Mouse (Mus musculus) kidney, adult 2 months (tissue): ENCODE results near the gene 4933405L10Rik. TPM values are rescaled to one million over a fixed set of nuclear protein-coding genes. Genes with fewer than 3 reads are reported as not detected.
A peak's percentile ranks its signal among the peaks of the same experiment; 100 is the strongest.

Experiments used
- DNase-seq: peaks from one replicate; pipeline ENCODE4 v3.0.0; 2021
- H3K27ac ChIP-seq: fragments of 200-500 bp; 2 replicates; pipeline ENCODE4 v1.5.1; 2012; ENCODE audit warnings: low read depth, low read length, control low read depth, inconsistent platforms; ENCODE audit not compliant: insufficient read depth
- H3K27me3 ChIP-seq: fragments of 200-500 bp; replicated peaks from 2 replicates; pipeline ENCODE4 v1.6.1; 2012; ENCODE audit warnings: mild to moderate bottlenecking, moderate library complexity, low read length, inconsistent platforms; ENCODE audit not compliant: control insufficient read depth, insufficient read depth
- H3K36me3 ChIP-seq: fragments of 200-500 bp; 2 replicates; pipeline ENCODE4 v1.6.1; 2012; ENCODE audit warnings: mild to moderate bottlenecking, moderate library complexity, low read length, inconsistent platforms; ENCODE audit not compliant: control insufficient read depth, insufficient read depth
- H3K4me1 ChIP-seq: fragments of 200-500 bp; 2 replicates; pipeline ENCODE4 v1.6.1; 2011; ENCODE audit warnings: low read length; ENCODE audit not compliant: control insufficient read depth, insufficient read depth
- H3K4me3 ChIP-seq: fragments of 200-500 bp; 2 replicates; pipeline ENCODE4 v1.5.1; 2011; ENCODE audit warnings: mild to moderate bottlenecking, low read depth, low read length, control low read depth; ENCODE audit not compliant: insufficient read depth
- CTCF ChIP-seq: fragments of 200-500 bp; conservative IDR thresholded peaks from 2 replicates; pipeline ENCODE4 v1.5.1; 2011; ENCODE audit warnings: low read depth, mild to moderate bottlenecking, control low read depth, low read length, moderate library complexity, mixed read lengths; ENCODE audit not compliant: insufficient read depth, insufficient read length
- POLR2A ChIP-seq: fragments of 200-500 bp; IDR thresholded peaks from one replicate; pipeline ENCODE4 v1.6.1; 2011; ENCODE audit warnings: low read depth, low read length, control low read depth
- WGBS: fragments of 180-500 bp; shearing (Covaris S2); methylation state at CpG from one replicate; pipeline ENCODE4 v1.1.7; 2018; 5-methylcytosine and 5-hydroxymethylcytosine counted together
- polyA plus RNA-seq: library from polyadenylated mRNA; depleted of rRNA; stranded (reverse); fragments of >200 nt; gene quantifications from 2 replicates; pipeline ENCODE4 v1.2.3, GENCODE M21; 2012; rRNA removed

Gene 4933405L10Rik
- 0.10 and 0.19 TPM in 2 replicates for polyA plus RNA-seq

DNA sequence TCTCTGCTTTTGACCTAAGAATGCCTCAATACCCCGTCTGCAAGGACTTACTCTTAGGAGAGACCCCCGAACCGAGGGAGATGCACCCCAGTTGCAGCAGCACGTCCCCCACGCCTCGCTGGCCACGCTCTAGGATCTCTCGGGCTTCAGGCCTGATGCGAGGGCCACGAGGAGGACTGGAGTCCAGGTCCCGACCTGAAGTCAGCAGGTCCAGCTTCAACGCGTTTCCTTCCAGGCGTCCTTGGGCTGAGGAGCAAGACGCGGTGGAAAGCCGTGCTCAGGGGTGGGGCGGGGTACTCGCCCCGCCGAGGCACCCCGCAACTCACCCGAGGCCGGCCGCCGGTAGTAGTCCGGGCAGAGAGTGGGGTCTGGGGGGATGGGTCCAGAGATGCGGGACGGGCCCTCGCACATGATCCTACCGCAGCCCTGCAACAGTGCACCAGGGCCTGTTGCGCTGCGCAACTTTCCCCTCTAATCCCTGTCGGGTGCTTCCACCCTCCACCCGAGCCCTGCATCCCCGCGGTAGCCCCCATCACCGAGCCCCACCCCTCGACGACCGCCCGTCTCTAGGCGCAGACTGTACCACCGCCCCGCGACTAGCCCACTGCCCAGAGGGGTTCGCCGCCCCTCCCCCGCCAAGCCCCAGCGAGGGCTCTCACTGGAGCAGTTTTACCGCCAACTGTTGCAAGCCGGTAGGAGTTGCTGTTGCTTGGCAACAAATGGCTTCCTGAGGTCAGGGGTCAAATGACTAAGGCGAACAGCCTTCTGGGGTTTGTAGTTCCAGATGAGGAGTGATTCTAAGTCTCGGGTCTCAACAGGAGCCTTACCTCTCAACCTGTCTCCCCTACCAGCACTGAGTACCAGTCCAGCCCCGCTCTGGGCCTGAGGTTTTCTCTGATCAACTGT is at the start of gene 4933405L10Rik, which contains the start of gene Enkd1:
Gene 4933405L10Rik (plus strand): TSS at position 158 of the 906 bp plus-strand sequence.
Gene Enkd1 (minus strand): TSS at position 713 of the 906 bp plus-strand sequence.
- no peak within 1 kb of the TSS for H3K27ac ChIP-seq
- no peaks in the 10 kb centered on the region for H3K27me3 ChIP-seq
- TF ChIP-seq POLR2A = no peak
- no peaks in the 10 kb centered on the region for H3K36me3 ChIP-seq
- DNase-seq = peak; percentile 96
- H3K4me1 ChIP-seq = peaks cover 3% of the 10 kb centered on the region; the same call in 1 of the 2 replicates
- H3K4me3 ChIP-seq = peak within 1 kb of the TSS; percentile 75
- WGBS = 2% methylated on average over 55 of the region's 55 CpGs

DNA sequence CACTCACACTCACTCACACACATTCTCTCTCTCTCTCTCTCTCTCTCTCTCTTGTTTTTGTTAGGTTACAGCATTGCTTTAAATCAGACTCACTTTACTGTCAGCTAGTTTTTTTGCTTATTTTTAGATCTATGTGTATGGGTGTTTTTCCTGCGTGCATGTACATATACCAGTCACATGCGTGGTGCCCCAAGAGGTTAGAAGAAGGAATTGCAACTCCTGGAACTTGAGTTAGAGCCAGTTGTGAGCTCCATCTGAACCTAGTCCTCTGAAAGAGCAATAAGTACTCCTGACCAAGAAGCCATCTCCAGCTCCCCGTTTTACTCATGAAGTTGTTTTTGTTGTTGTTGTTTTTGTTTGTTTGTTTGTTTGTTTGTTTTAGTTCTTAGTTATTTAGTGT is 46.3 kb upstream of the 4933405L10Rik start:
- Histone ChIP-seq H3K36me3 (no peaks in the 10 kb centered on the region; the same call in 1 of the 2 replicates), H3K27ac (no peak overlapping the region), H3K27me3 (no peaks in the 10 kb centered on the region), H3K4me3 (no peak overlapping the region), H3K4me1 (no peaks in the 10 kb centered on the region)
- TF ChIP-seq CTCF (peak; percentile 33; the same call in 1 of the 2 replicates), POLR2A (no peak)
- 58% methylated on average over 3 of the region's 3 CpGs for WGBS
- DNase-seq = peak; percentile 50

DNA sequence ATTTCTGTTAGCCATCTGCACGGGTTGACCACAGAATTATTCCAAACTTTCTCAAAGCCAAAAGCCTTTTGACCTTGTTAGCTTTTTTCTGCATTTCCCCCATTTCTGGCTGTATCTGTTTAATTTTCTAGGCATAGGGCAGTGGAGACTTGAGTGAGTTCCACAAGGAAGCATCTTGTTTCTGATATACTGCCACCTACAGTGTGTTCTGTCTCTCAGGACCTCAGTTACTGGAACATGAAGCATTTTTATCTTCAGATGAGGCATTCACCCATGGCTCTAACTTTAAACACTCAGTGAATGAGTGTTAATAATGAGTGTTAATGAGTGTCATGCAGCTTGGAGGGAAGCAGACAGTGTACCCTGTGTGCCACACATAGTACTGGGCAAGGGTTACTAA is 29.6 kb upstream of the 4933405L10Rik start:
- Histone ChIP-seq H3K36me3 (peaks cover 12% of the 10 kb centered on the region), H3K4me1 (no peaks in the 10 kb centered on the region), H3K4me3 (no peak overlapping the region), H3K27me3 (no peaks in the 10 kb centered on the region), H3K27ac (no peak overlapping the region)
- DNase-seq = no peak
- no peak for TF ChIP-seq POLR2A
- no peak for TF ChIP-seq CTCF
- WGBS = 57% methylated on average over 1 of the region's 1 CpGs

DNA sequence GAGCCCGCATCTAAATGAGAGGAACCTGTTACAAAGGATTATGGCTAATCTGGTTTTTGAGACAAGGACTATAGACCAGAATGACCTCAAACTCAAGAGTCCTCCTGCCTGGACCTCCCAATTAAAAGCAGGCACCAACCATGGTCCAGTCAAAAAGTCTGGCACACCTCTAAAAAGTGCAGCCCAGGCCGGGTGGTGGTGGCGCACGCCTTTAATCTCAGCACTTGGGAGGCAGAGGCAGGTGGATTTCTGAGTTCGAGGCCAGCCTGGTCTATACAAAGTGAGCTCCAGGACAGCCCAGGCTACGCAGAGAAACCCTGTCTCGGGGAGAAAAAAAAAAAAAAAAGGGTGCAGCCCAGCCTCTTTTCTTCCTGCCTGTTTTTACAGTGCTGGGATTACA is 22.1 kb upstream of the 4933405L10Rik start:
- 76% methylated on average over 7 of the region's 7 CpGs for WGBS
- Histone ChIP-seq H3K36me3 (peaks cover 3% of the 10 kb centered on the region; the same call in 1 of the 2 replicates), H3K27ac (no peak overlapping the region), H3K27me3 (no peaks in the 10 kb centered on the region), H3K4me1 (no peaks in the 10 kb centered on the region), H3K4me3 (no peak overlapping the region)
- DNase-seq = no peak
- TF ChIP-seq CTCF (no peak), POLR2A (no peak)

DNA sequence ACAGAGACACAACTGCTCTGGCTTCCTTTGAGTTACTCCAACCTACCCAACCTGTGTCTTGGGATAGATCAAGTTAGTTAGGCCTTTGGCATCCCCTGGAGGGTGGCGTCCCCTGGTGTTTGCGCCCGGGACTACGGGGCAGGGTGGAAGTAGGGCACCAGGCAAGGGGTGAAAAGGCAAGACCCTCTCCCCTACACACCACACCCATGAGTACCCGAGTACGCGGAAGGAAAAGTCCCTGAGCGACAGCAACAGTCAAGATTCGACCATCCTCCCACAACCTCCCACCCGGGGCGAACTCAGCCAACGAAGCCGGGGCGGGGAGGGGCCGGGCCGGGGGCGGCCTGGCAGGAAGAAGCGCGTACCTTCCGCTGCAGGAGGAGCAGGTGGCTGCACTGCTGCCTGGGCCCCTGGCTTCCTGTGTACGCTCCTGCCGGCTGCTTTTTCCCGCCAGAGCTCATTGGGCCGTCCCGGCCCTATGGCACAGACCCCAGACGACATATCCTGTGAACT is 21.6 kb upstream of the 4933405L10Rik start, which contains the start of gene Carmil2:
Gene Carmil2 (plus strand): TSS at position 479 of the 513 bp plus-strand sequence.
- no peaks in the 10 kb centered on the region for H3K4me1 ChIP-seq
- TF ChIP-seq POLR2A (no peak), CTCF (peak; percentile 79)
- H3K36me3 ChIP-seq = no peaks in the 10 kb centered on the region
- H3K27me3 ChIP-seq = no peaks in the 10 kb centered on the region
- WGBS = 10% methylated on average over 25 of the region's 26 CpGs
- peak; percentile 56 for DNase-seq
- no peak within 1 kb of the TSS for H3K4me3 ChIP-seq
- no peak within 1 kb of the TSS for H3K27ac ChIP-seq

DNA sequence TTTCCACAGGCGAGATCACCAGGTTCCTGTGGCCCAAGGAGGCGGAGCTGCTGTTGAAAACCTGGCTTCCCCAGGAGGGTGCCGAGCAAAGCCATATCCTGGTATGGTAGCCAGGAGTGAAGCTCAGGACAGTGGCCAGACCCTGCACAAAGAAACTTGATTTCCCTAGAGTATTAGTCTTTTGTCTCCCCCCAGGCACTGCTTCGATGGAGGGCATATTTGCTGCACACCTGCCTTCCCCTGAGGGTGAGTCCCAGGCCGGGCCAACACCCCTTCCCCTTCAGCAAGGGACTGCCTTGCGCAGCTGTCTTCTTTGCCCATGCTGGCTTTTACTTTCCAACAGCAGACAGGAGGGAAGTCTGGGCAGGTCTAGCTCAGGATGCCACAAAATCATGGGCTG is 20.9 kb upstream of the 4933405L10Rik start:
- 64% methylated on average over 6 of the region's 6 CpGs for WGBS
- Histone ChIP-seq H3K36me3 (no peaks in the 10 kb centered on the region), H3K27me3 (no peaks in the 10 kb centered on the region), H3K4me3 (no peak overlapping the region), H3K4me1 (no peaks in the 10 kb centered on the region), H3K27ac (no peak overlapping the region)
- TF ChIP-seq CTCF (no peak), POLR2A (no peak)
- no peak for DNase-seq

DNA sequence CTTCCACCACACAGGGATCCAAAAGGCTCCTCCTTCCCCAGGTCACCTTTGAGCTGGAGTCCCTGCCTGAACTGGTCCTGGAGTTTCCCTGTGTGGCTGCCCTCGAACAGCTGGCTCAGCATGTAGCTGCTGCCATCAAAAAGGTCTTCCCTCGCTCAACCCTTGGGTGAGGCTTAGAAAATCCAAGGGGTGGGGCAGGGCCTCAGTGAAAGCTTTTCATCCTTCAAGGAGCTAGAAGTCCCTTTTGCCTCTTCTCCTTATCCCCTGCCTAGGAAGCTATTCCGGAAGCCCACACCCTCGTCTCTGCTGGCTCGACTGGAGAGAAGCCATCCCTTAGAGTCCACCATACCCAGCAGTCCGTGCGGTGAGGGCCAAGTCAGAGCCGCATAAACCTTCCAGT is 19.9 kb upstream of the 4933405L10Rik start:
- WGBS = 65% methylated on average over 8 of the region's 8 CpGs
- no peak for TF ChIP-seq POLR2A
- no peak for TF ChIP-seq CTCF

More for the DNA sequence above, 19.9 kb upstream of the 4933405L10Rik start:
- no peak overlapping the region for H3K27ac ChIP-seq
- H3K27me3 ChIP-seq = no peaks in the 10 kb centered on the region
- no peak overlapping the region for H3K4me3 ChIP-seq
- H3K4me1 ChIP-seq = no peaks in the 10 kb centered on the region
- DNase-seq = no peak
- no peaks in the 10 kb centered on the region for H3K36me3 ChIP-seq
